Mouse (Mus musculus) CD4-positive, CD25-positive, alpha-beta regulatory T cell, adult 2 months (primary cell): ENCODE measurements around the gene Gne.

ENCODE experiments used
- DNase-seq: peaks from one replicate; pipeline ENCODE4 v3.0.0-alpha.2; 2012; ENCODE audit warnings: low read depth, low spot score

Gne gene

GRCm38 (mm10) chr4:44024241-44024640, 59.7 kb downstream of the Gne start:
- no peak for DNase-seq

GRCm38 (mm10) chr4:44023681-44024080, 60.3 kb downstream of the Gne start:
- DNase-seq, result no peak

- DNase-seq, result no peak
Measured at GRCm38 (mm10) chr4:44022766-44023165, 61.2 kb downstream of the Gne start.

GRCm38 (mm10) chr4:44022323-44022722, 61.7 kb downstream of the Gne start:
- peak; percentile 85 for DNase-seq

- DNase-seq, result no peak
Measured at GRCm38 (mm10) chr4:44016791-44017190, 67.2 kb downstream of the Gne start.

GRCm38 (mm10) chr4:44016071-44016470, 67.9 kb downstream of the Gne start:
- DNase-seq, result no peak

- DNase-seq, result no peak
Measured at GRCm38 (mm10) chr4:44013391-44014070, 70.4 kb downstream of the Gne start.

- DNase-seq, result peak; percentile 94
Measured at GRCm38 (mm10) chr4:44012376-44013367, 71.3 kb downstream of the Gne start.

- DNase-seq, result peak; percentile 34
Measured at GRCm38 (mm10) chr4:44011799-44012198, 72.2 kb downstream of the Gne start.

- no peak for DNase-seq
Measured at GRCm38 (mm10) chr4:44010893-44011292, 73.1 kb downstream of the Gne start.

- peak; percentile 50 for DNase-seq
Measured at GRCm38 (mm10) chr4:44010176-44010575, 73.8 kb downstream of the Gne start.

GRCm38 (mm10) chr4:44004623-44005409, 79.2 kb downstream of the Gne start:
- no peak for DNase-seq

- DNase-seq, result no peak
Measured at GRCm38 (mm10) chr4:44004126-44004525, 79.9 kb downstream of the Gne start, which contains the start of gene Clta. Gene Clta, plus strand, starts transcription at chr4:44004452.

GRCm38 (mm10) chr4:44003622-44004021, 80.4 kb downstream of the Gne start:
- DNase-seq, result no peak

GRCm38 (mm10) chr4:43994342-43994741, 89.6 kb downstream of the Gne start:
- DNase-seq, result no peak

- DNase-seq, result no peak
Measured at GRCm38 (mm10) chr4:43993072-43993471, 90.9 kb downstream of the Gne start.

- DNase-seq, result no peak
Measured at GRCm38 (mm10) chr4:43988976-43989375, 95.0 kb downstream of the Gne start.

GRCm38 (mm10) chr4:43984326-43984725, 99.7 kb downstream of the Gne start:
- DNase-seq, result no peak
